Mouse (Mus musculus) neural tube, embryonic 12.5 days (tissue): ENCODE data around the gene Tlx1. TPM values are rescaled to one million over a fixed set of nuclear protein-coding genes. Genes with fewer than 3 reads are reported as not detected.

Experiments used
- ATAC-seq: fragments of 200-750 bp; cut with Nextera tagmentation; 2 replicates; pipeline ENCODE4 v1.8.0; 2017; ENCODE audit warnings: low read depth, mild to moderate bottlenecking, moderate TSS enrichment, moderate library complexity; ENCODE audit not compliant: low FRiP score
- H3K27ac ChIP-seq: fragments of 300-500 bp; sonication (generic); 2 replicates; pipeline ENCODE4 v1.5.1; 2016
- H3K27me3 ChIP-seq: fragments of 300-500 bp; sonication (generic); replicated peaks from 2 replicates; pipeline ENCODE4 v1.6.1; 2016; ENCODE audit warnings: mild to moderate bottlenecking
- H3K36me3 ChIP-seq: fragments of 300-500 bp; sonication (generic); 2 replicates; pipeline ENCODE4 v1.6.1; 2016; ENCODE audit warnings: mild to moderate bottlenecking
- H3K4me1 ChIP-seq: fragments of 300-500 bp; sonication (generic); 2 replicates; pipeline ENCODE4 v1.6.1; 2016
- H3K4me2 ChIP-seq: fragments of 300-500 bp; sonication (generic); replicated peaks from 2 replicates; pipeline ENCODE4 v1.6.1; 2016; ENCODE audit warnings: mild to moderate bottlenecking
- H3K4me3 ChIP-seq: fragments of 300-500 bp; sonication (generic); 2 replicates; pipeline ENCODE4 v1.5.1; 2016
- H3K9ac ChIP-seq: fragments of 300-500 bp; sonication (generic); 2 replicates; pipeline ENCODE4 v1.6.1; 2016; ENCODE audit warnings: mild to moderate bottlenecking
- H3K9me3 ChIP-seq: fragments of 300-500 bp; sonication (generic); 2 replicates; pipeline ENCODE4 v1.6.1; 2016; ENCODE audit warnings: mild to moderate bottlenecking
- WGBS: fragments of 180-500 bp; shearing (Covaris S2); methylation state at CpG from one replicate; pipeline ENCODE4 v1.1.7; 2016; 5-methylcytosine and 5-hydroxymethylcytosine counted together
- polyA plus RNA-seq: library from polyadenylated mRNA; unstranded; fragments of >200 nt; fragmentation: Nextera tagmentation; extraction: Ambion mirVana; gene quantifications from 2 replicates; pipeline ENCODE4 v1.2.1, GENCODE M21; 2016

Tlx1 gene
- polyA plus RNA-seq, 1 experiment from 2014 or later, result 2.0 TPM

DNA sequence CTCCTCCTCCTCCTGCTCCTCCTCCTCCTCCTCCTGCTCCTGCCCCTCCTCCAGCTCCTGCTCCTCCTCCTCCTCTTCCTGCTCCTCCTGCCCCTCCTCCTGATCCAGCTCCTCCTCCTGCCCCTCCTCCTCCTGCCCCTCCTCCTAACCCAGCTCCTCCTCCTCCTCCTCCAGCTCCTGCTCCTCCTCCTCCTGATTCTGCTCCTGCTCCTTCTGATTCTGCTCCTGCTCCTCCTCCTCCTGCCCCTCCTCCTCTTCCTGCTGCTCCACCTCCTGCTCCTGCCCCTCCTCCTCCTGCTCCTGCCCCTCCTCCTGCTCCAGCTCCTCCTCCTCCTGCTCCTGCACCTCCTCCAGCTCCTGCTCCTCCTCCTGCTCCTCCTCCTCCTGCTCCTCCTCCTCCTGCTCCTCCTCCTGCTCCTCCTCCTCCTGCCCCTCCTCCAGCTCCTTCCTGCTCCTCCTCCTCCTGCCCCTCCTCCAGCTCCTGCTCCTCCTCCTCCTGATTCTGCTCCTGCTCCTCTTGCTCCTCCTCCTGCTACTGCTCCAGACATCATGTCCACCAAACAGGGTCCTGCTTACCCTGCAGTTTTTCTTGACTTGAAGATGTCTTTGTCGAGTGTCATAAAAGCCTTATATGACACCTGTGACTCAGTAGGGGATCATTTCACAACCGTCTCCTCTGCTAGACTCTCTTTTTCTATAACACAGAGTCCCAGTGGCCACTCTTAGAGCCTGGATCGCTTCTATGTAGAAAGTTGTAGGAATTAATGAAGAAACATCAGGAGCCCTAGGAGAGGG lies 55.0 kb downstream of the Tlx1 start:
- Histone ChIP-seq H3K4me2 (no peak overlapping the region), H3K36me3 (no peaks in the 10 kb centered on the region), H3K4me3 (no peak overlapping the region), H3K27ac (no peak overlapping the region), H3K27me3 (peaks cover 26% of the 10 kb centered on the region), H3K9ac (no peak overlapping the region), H3K9me3 (no peaks in the 10 kb centered on the region), H3K4me1 (no peaks in the 10 kb centered on the region)
- no peak for ATAC-seq
- WGBS, result 69% methylated on average over 3 of the region's 3 CpGs

Other genes with a start within 250 kb of the Tlx1 start
- 37.2 and 38.9 TPM in 2 replicates for gene Slf2, start 219.5 kb upstream of the Tlx1 start, polyA plus RNA-seq
- gene Sema4g, start 161.6 kb upstream of the Tlx1 start, polyA plus RNA-seq, result 10.1 and 10.8 TPM in 2 replicates
- gene Twnk, start 145.0 kb upstream of the Tlx1 start, polyA plus RNA-seq, result 21.4 and 22.8 TPM in 2 replicates
- gene Mrpl43, start 144.2 kb upstream of the Tlx1 start, polyA plus RNA-seq, result 82.9 and 83.2 TPM in 2 replicates
- 68.5 and 70.0 TPM in 2 replicates for gene Lzts2, start 136.3 kb upstream of the Tlx1 start, polyA plus RNA-seq
- 0.63 and 0.72 TPM in 2 replicates for gene Pdzd7, start 105.0 kb upstream of the Tlx1 start, polyA plus RNA-seq
- gene Sfxn3, start 103.2 kb upstream of the Tlx1 start, polyA plus RNA-seq, result 38.3 and 41.2 TPM in 2 replicates
- 0.46 and 0.57 TPM in 2 replicates for gene Kazald1, start 75.4 kb upstream of the Tlx1 start, polyA plus RNA-seq
- gene Lbx1, start 85.1 kb downstream of the Tlx1 start, polyA plus RNA-seq, result 20.3 and 21.3 TPM in 2 replicates
- 70.0 and 70.5 TPM in 2 replicates for gene Btrc, start 213.1 kb downstream of the Tlx1 start, polyA plus RNA-seq